Mouse (Mus musculus) mammary gland, adult 2 months (tissue): ENCODE results near the gene Olfr70. TPM values are rescaled to one million over a fixed set of nuclear protein-coding genes. Genes with fewer than 3 reads are reported as not detected.

ENCODE experiments used
- polyA plus RNA-seq: library from polyadenylated mRNA; depleted of rRNA; stranded (reverse); fragments of >200 nt; gene quantifications from 2 replicates; pipeline ENCODE4 v1.2.3, GENCODE M21; 2012; ENCODE audit warnings: low replicate concordance; rRNA removed

The Olfr70 gene
- polyA plus RNA-seq = not detected in 2 replicates

GRCm38 (mm10) chr4:43700707-43701106 is at the start of gene Olfr70:
Olfr70 (minus strand) TSS chr4:43700807.

DNA sequence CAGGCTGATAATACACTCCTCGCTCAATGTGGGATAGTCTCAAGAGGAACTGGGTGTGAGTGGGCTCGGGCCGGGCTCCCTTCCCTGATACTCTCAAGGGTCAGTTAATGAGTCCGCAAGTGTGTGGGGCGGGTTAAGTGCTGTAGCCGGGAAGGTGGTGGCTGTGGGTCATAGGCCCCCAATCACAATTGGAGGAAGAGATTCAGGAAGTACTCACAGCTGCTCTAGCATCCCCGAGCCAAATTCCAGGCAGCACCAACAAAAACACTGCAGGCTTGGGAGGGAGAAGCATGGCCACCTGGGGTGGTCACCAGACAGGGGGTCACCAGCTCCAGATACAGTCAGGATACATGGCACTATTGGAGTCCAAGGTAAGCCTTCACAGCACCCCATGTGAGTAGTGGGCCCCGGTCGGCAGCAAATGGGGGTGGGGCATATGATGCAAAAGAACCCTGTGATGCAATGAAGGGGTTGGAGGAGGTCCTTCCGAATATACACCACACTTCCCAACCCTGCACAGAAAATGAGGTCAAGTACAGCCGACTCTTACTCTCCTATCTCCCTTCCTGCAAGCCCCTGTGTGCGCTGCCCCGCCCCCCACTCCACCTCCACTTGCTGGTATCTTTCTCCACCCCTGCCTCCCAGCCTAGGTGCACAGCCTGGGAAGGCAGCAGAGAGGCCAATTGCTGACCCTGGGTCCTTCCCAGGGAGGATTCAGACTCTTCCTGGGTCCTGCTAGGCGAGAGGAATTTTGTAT is 29.4 kb upstream of the Olfr70 start, which contains the start of gene Spaar:
Gene Spaar, plus strand, starts transcription at position 241 of the 757 bp plus-strand sequence.

DNA sequence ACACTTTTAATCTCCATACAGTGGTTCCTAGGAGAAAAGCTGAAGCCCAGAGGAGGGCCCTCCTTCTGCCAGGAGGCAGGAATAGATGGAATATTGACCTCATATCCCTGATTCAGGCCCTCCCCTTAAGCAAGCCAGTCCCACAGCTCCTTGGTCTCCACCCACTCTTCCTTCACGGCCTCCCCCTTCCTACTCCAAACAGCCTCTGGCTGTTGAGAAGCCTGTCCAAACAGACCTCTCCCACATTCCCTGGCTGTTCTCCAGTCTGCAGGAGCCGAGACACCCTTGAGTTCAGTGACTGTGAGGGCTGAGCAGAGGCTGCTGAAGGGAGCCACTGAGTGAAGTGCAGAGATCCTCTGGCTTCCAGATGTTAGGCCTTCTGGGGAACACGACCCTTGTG is 26.4 kb upstream of the Olfr70 start, which contains the start of gene Hrct1:
Gene Hrct1, plus strand, starts transcription at position 194 of the 400 bp plus-strand sequence.

DNA sequence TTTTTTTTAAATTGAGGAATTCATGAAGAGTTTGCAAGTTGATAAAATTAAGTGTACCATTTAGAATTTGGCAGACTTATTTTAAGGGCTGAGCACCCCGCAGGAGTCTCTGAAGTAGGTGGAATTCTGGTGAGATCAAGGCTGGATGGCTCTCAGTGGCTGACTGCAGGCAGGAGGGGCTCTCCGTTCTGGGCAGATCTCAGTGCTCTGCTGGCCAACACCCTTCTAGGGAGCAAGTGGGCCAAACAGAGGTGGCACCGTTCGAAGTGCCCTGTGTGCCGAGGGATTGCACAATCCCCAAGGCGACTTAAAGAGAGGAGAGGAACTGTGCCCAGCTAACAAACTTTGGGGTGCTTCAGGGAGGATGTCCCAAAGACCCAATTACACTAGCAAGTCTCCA is 9.3 kb upstream of the Olfr70 start, which contains the start of gene Olfr71:
Gene Olfr71, minus strand, starts transcription at position 387 of the 400 bp plus-strand sequence.

GRCm38 (mm10) chr4:43668782-43669427 is 31.7 kb downstream of the Olfr70 start, which contains the start of the genes Tmem8b and Fam221b:
Tmem8b (plus strand) TSS chr4:43668971.
Fam221b (minus strand) TSS chr4:43669145.

DNA sequence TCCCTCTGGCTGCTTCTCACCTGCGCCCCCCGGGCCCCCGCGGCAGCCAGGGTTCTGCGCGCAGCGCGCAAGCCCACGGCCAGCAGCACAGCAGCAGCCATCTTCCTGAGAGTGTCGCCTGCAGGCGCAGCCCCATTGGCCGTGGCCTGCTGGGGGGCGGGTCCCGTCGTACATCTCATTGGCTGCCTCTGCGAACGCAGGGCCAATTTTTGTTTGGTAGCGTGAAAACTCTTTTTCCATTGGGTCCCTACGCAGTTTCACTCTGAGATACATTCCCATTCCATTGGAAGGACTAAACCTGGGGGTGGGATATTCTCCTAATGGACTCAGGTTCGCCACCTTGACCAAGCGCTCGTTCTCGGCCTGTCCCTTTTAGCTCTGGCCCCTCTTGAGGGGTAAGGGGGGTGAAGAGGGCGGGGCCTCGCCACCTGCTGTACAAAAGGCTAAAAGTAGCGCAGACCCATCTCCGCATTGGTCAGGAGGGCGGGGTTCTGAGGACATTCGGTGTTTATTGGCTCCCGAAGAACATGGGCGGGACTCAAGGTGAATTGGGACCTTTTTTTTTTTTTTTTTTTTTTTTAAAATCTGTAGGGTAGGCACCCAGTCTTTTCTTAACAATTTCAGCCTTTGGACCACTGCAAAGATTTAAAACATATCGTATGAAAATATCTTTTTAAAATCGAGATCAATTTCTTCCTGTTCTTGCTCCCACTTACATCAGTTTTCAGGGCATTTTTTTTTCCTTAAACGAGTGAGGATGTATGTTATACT is 44.1 kb downstream of the Olfr70 start, which contains the start of gene Hint2:
Gene Hint2, minus strand, starts transcription at position 128 of the 771 bp plus-strand sequence.

DNA sequence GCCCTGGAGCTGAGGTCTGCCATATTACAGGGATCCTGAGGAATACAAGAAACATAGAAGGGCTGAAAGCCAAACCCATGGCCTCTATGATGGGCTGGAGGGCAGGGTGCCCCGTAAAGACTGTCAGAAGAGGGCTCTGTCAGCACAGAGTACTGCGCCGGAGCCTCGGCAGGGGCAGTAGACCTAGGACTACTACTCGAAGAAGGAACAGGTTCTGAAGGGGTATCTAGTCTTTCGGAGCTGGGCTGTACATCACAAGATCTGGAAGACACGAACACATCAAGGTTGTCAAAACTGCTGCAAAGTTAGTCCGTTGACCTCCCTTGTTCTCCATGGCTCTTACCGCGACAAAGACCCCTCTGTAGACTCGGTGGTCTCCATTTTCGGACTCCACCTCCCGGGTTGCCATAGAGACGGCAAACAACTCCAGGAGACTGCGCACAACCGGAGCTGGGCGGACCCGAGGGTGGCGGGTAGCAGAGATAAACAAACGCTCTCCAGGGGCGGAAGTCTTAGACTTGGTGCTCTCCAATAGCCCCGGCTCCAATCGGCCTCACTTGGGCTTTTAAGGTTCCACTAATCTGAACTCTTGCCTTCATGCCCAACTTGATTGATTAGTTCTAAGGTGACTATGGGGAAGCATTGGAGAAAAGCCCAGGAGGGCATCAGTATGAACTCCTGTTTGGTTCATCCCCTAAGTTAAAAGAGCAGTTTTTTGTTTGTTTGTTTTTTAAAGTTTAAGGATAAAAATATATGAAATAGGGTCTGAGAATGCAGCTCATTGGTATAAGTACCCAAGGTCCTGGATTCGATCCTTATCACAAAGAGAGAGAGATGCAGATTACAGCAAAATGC is 47.2 kb downstream of the Olfr70 start, which contains the start of gene Spag8:
Gene Spag8, minus strand, starts transcription at position 434 of the 855 bp plus-strand sequence.

Other genes starting within 250 kb of the Olfr70 start
- gene Cd72, start 246.2 kb downstream of the Olfr70 start, polyA plus RNA-seq = 28.2 and 33.5 TPM in 2 replicates
- gene Sit1, start 217.1 kb downstream of the Olfr70 start, polyA plus RNA-seq = 9.2 and 21.2 TPM in 2 replicates
- gene Ccdc107, start 207.9 kb downstream of the Olfr70 start, polyA plus RNA-seq = 62.5 and 267 TPM in 2 replicates
- 4.4 and 4.8 TPM in 2 replicates for gene Arhgef39, start 201.1 kb downstream of the Olfr70 start, polyA plus RNA-seq
- gene Car9, start 193.8 kb downstream of the Olfr70 start, polyA plus RNA-seq = 0.78 and 1.5 TPM in 2 replicates
- gene Tpm2, start 177.0 kb downstream of the Olfr70 start, polyA plus RNA-seq = 23.0 and 770 TPM in 2 replicates
- gene Creb3, start 138.5 kb downstream of the Olfr70 start, polyA plus RNA-seq = 75.4 and 91.4 TPM in 2 replicates
- 101 and 163 TPM in 2 replicates for gene Tln1, start 138.1 kb downstream of the Olfr70 start, polyA plus RNA-seq
- 60.7 and 68.0 TPM in 2 replicates for gene Rgp1, start 122.1 kb downstream of the Olfr70 start, polyA plus RNA-seq
- gene Gba2, start 121.9 kb downstream of the Olfr70 start, polyA plus RNA-seq = 22.0 and 23.6 TPM in 2 replicates
- 0.74 and 1.1 TPM in 2 replicates for gene Msmp, start 116.3 kb downstream of the Olfr70 start, polyA plus RNA-seq
- 42.2 and 51.5 TPM in 2 replicates for gene Npr2, start 68.9 kb downstream of the Olfr70 start, polyA plus RNA-seq
- 0.92 and 1.7 TPM in 2 replicates for gene Spag8, start 47.2 kb downstream of the Olfr70 start, polyA plus RNA-seq
- gene Hint2, start 44.3 kb downstream of the Olfr70 start, polyA plus RNA-seq = 87.4 and 136 TPM in 2 replicates
- 12.3 and 18.7 TPM in 2 replicates for gene Tmem8b, start 31.8 kb downstream of the Olfr70 start, polyA plus RNA-seq
- 0.02 and 0.09 TPM in 2 replicates for gene Fam221b, start 31.7 kb downstream of the Olfr70 start, polyA plus RNA-seq
- not detected in 2 replicates for gene Olfr71, start 9.4 kb upstream of the Olfr70 start, polyA plus RNA-seq
- 21.9 and 24.8 TPM in 2 replicates for gene Hrct1, start 26.4 kb upstream of the Olfr70 start, polyA plus RNA-seq
- 5.1 and 8.1 TPM in 2 replicates for gene Spaar, start 29.2 kb upstream of the Olfr70 start, polyA plus RNA-seq
- gene Olfr159, start 70.2 kb upstream of the Olfr70 start, polyA plus RNA-seq = 0.14 TPM in 1 of 2 replicates, not detected in the other
- gene Olfr156, start 123.1 kb upstream of the Olfr70 start, polyA plus RNA-seq = 0.10 TPM in 1 of 2 replicates, not detected in the other
- not detected in 2 replicates for gene Olfr157, start 139.4 kb upstream of the Olfr70 start, polyA plus RNA-seq
- gene Olfr155, start 150.8 kb upstream of the Olfr70 start, polyA plus RNA-seq = not detected in 2 replicates
- gene Reck, start 174.7 kb upstream of the Olfr70 start, polyA plus RNA-seq = 21.4 and 25.5 TPM in 2 replicates